Mouse (Mus musculus) cerebral cortex, adult 2 months (tissue): Measurements from ENCODE around the gene Exoc6.

ENCODE experiments used
- WGBS: fragments of 180-500 bp; shearing (Covaris S2); methylation state at CpG from one replicate; pipeline ENCODE4 v1.1.7; 2018; 5-methylcytosine and 5-hydroxymethylcytosine counted together

The Exoc6 gene

GRCm38 (mm10) chr19:37537717-37538116 lies 12.5 kb upstream of the Exoc6 start:
- WGBS, result 93% methylated on average over 1 of the region's 1 CpGs

DNA sequence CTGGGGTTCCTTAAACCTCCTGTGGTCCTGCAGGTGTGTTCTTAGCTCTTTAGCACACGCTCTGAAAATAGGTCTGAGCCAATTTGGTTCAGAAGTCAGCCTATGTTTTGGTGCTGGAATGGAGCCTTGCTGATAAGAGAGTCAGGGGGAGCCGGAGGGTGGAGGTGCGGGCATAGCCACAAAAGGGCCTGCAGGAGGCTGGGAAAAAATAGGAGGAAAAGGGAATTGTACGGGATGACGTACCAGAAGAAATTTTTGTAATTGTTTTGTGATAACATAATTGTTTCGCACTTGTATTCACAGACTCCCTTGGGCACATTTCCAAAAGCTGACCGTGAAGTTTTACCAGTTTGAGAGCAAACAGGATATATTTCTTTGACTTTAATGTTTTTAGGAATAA lies 10.0 kb upstream of the Exoc6 start:
- 72% methylated on average over 7 of the region's 7 CpGs for WGBS

DNA sequence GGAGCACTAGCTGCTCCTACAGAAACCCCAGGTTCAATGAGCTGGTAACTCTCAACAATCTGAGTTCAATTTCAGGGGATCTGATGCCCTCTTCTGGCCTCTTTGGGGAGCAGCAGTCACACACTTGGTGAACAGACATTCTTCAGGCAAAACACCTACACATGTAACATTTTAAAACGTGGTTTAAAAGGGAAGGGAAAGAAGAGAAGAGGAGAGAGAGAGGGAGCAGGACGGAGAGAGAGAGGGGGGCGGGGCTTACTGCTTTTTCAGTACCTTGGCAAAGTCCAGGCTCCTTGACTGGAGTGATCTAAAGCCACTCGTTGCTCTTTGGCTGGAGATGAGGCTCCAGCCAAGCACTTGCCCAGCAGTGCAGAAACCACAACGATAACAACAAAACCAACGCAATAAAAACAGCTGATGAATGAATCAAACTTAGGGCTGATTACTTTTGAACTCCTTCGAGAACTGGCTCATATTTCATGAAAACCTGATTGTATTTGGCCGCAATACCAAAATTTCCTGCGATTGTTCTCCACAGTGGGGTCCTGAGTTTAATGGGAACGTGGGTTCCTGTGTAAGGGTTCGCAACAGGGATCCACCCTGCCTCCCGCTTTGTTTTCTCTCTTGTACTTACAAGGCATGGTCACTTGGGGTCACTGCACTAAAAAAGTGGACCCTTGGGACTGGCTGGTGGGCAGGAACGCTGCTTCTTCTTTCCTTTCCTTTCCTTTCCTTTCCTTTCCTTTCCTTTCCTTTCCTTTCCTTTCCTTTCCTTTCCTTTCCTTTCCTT lies 6.5 kb upstream of the Exoc6 start:
- 58% methylated on average over 13 of the region's 13 CpGs for WGBS

DNA sequence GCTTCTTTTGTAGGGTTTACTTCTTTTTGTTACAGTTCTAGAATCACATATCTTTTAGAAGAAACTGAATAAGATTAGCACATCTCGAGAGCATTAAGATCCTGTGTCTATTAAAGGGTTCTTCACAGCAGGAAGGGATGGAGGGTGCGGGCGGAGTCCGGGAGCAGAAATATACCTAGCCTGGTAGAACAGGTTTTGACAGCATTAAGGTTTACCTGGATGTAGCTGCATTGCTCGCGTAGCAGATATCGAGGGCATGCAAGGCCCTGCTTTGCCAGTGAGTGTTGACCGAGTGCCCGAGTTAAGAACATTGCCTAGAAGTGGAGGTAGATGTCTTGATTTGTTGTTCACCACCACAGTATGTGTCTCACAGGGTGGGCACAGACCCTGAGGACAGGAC lies 5.7 kb upstream of the Exoc6 start:
- 86% methylated on average over 9 of the region's 9 CpGs for WGBS

DNA sequence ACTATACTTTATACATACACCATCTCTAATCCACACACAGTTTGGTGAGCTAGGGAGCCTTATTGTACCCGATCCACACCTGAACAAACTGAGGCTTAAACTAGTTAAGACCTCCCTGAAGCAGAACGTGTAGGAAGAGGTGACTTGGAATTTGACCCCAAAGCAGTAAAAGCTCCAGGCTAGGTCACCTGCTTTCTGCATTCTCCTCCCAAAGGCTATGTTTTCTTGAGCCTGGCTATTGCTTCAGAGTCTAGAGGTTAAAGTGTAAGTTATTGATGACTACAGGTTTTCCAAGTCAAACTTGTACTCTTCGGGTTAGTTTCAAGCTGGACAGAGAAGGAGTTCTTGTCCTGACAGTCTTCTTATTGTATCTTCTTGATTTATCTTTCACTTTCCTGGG lies 5.0 kb upstream of the Exoc6 start:
- WGBS, result 89% methylated on average over 3 of the region's 3 CpGs

- 96% methylated on average over 6 of the region's 6 CpGs for WGBS
These were observed 4.5 kb upstream of the Exoc6 start for GRCm38 (mm10) chr19:37545725-37546124.

DNA sequence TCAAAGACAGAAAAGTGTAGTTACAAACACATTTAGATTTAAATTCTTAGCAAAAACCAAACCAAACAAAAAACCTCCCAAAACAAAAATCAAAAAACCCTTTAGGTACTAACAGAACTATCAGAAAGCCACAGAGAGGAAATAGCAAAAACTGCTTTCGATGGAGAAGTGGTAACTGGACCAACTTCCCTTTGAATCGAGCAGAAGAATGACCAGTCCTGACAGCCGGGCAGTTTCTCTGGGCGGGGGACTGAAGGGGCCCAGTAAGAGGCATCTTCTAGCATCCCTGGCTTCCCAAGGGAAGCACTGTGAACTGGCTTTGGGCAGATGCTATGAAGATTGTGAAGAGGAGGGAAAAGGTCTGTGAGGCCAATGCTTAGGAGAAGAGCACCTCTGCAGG lies 3.4 kb upstream of the Exoc6 start:
- WGBS, result 68% methylated on average over 4 of the region's 4 CpGs

DNA sequence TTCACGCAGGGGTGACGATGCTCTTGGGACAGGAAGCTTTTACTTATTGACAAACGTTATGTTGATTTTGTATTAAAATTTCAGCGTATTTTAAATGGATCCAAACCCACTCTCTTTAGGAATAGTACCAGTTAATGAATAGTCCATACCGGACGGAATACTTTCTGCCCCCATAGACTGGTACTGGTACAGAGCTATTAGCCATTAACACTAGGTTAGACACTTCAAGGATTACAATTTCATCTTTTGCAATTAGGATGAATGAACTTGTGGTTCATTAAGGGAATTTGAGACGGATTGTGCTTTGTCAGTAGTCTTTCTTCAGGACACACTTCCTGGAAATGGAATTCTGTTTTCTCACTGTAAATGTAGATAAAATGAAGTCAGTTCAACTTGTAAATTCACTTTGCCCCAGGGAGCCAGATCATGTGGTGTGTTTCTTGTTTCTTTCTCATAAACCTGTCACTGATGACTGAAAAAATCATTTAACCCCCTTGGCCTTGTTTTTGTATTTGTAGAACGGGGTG lies 885 bp downstream of the Exoc6 start:
- 11% methylated on average over 8 of the region's 8 CpGs for WGBS

GRCm38 (mm10) chr19:37553376-37554265 lies 3.4 kb downstream of the Exoc6 start:
- WGBS, result 73% methylated on average over 11 of the region's 11 CpGs

DNA sequence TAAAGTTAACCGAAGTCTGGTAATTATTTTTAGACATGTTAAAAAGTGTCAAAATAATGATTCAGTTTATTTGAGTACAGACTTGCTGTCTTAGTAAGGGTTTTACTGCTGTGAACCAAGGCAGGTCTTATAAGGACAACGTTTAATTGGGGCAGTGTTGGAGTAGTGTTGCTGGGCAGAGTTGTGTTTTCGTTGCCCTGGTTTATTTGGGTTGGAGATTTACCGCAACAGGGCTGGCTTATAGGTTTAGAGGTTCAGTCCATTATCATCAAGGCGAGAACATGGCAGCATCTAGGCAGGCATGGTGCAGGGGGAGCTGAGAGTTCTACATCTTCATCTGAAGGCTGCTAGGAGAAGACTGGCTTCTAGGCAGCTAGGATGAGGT lies 4.0 kb downstream of the Exoc6 start:
- 71% methylated on average over 5 of the region's 5 CpGs for WGBS

DNA sequence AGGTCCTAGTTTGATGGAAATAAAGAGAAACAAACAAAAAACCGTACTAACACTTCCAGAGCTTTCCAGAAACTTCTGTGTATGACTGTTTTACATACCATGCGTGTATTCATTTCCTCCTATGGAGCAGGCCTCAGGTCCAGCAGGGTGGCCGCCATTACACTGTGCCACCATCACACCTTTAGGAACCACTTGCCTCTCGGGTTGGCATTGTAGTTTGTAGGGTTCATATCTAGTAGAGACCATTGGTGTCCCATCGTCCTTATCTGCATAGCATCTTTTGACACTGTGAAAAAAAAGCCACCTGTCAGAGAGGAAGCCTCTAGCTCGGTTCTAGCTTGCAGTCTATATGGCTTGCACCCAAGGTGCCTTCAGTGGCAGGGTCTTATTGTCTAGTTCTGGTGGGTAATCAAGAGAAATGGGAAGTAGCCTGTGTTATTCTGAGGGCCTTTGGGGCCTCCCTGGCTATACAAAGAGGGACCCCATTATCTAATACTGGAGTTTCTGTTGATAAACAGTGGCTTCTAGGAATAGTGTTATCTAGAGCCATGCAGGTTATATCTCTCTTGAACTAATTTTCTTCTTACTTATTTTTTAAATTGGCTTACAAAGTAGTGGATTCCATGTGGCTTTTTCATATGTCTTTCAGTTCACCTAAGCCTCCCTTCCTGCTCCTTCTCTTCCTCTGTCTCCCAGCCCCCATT lies 5.8 kb downstream of the Exoc6 start:
- WGBS, result 93% methylated on average over 6 of the region's 6 CpGs

DNA sequence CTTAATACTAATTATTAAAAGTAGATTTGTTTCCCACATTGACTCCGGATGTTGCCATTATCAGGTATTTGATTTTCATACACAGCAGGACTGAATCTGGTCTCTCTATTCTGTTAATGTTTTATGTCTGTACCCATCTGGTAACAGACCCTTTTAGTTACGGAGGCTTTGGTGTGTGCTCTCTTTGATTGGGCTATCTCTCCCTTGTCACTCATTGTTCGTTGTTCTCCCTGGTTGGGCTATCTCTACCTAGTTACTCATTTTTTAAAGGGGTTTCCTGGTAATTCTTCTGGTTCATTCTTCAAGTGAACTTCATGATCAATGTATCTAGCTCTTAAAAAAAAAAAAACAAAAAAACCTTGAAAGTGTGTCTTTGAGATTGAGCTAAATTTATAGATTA lies 7.7 kb downstream of the Exoc6 start:
- 88% methylated on average over 3 of the region's 3 CpGs for WGBS

DNA sequence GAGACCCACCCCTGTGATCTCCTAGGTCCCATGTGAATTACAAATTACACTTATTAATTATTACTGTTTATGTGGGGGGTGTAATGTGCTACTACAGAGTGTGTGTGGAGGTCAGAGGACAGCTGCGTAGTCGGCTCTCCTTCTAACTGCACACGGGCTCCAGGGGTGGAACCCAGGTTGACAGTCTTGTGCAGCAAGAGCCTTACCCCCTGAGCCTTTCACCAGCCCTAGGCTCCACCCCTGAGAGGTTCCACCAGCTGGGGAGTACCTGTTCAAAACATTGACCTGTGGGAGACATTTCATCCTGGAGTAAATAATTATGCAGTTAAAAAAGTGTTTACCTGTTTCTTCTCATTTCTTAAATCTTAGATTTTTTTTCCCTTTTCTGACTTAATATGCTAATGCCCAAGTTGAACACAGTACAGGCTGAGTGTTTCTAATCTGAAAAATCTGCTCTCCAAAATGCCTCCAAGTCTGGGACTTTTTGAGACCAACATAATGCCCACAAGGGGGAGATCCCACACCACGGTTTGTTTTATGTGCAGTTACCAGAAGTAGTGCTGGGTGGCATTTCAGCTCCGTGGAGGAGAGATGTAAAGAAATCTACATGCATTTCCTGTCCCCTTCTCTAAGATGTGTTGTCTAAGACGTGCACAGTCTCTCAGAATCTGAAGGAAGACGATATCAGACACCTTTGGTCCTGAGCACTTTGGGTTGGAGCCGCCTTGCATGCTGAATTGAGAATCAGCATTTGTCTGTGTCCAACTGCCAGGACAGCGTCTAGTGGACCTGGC lies 9.3 kb downstream of the Exoc6 start:
- 37% methylated on average over 9 of the region's 9 CpGs for WGBS

GRCm38 (mm10) chr19:37560080-37560427 lies 9.8 kb downstream of the Exoc6 start:
- 46% methylated on average over 6 of the region's 6 CpGs for WGBS

- WGBS, result 58% methylated on average over 10 of the region's 10 CpGs
These were observed 11.1 kb downstream of the Exoc6 start for GRCm38 (mm10) chr19:37561106-37561892.

DNA sequence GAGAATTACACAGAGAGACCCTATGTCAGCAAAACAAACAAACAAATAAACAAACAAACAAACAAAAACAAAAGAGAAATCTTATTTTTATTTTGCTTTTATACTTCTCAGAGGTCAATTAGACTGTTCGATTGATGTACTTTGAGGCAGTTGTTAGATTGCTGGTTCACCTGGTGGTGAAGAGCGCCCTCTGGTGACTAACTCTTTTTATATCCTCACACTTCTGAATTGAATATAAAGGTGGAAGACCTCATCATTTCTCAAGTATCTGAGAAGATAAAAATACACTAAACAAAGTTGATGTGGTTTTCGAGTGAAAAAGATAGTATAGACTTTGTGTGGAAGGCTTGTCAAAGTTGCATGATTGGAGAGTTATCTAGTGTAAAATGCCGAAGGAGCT lies 13.5 kb downstream of the Exoc6 start:
- 22% methylated on average over 4 of the region's 4 CpGs for WGBS

- WGBS, result 38% methylated on average over 7 of the region's 7 CpGs
These were observed 15.6 kb downstream of the Exoc6 start for GRCm38 (mm10) chr19:37565806-37566205.

DNA sequence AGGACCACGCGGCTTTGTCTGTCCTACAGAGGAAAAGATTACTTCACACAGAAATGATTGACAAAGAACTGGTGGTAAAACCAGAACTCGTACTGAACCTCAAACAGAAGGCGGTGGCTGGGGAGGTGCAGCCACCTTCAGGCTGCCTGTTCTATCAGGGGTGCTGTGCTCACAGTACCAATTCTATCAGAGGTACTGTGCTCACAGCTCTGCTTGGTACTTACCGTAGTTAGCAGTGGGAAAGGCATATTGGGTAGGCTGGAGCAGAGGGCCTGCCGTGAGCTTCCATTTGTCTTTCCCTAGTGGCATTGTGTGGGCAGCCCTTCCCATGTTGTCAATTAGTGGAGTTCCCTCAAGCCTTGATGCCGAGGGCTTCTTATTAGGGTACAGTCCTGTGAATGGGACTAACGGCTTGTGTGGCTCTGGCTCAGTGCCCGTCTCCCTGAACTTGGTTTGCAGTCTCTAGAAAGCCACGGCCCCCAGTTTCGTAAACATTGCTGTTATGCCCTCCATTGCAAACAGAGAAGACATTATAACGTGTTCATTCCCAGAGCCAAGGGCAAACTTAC lies 19.1 kb downstream of the Exoc6 start:
- 66% methylated on average over 12 of the region's 12 CpGs for WGBS

DNA sequence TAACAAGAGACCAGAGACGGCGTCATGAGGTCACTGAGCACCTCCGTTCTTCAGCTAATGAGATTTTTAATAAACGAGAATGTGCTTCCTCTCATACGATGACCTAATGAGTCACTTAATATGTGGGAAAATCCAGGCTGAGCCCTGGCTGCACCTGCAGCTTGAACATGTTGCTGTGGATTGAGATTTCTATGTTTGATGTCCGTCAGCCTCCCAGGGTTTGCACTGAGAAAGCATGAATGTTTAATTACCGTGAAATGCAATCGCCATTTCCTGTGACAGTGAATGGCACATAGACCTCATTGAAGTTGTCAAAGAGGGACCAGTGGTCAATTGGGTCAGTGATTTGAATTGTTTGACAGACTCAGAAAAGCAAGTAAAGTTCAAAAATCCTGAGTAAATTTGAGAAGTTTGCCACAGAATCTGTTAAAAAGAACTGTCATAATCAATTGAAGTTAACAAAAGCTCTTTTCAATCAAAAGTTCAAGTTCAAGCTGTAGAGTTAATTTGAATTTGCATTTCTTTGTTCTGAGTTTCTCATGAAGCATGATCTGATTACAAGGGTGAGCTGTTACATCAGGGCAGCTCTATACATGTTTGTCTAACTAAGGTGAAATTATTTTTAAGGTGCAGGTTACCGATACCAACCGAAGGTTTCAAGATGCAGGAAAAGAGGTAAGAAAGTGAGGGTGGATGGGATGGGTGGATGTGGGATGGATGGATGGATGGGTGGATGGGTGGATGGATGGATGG lies 20.9 kb downstream of the Exoc6 start:
- 67% methylated on average over 10 of the region's 10 CpGs for WGBS

DNA sequence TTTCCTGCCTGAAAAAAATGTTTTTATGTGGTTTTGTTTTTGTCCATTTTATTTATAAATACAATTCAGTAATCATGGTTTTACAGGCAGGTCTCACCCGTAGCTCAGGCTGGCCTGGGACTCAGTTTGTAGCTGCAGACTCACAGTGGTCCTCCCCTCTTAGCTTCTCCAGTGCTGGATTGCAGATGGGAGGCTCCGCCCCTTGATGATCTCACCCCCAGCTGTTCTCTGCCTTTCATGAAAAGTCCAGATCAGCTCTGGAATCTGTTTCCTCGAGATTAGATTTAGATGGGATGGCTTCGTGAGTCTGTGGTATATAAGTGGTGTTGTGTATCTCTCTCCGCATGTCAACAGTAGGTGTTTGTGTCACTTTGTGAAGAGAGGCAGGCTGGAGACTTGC lies 24.6 kb downstream of the Exoc6 start:
- WGBS, result 68% methylated on average over 5 of the region's 5 CpGs
